8 mouse cellular contexts compared by ENCODE assay signal in genomic region chr14:26639251-26639650, GRCm38 (mm10). TPM values are rescaled to one million over a fixed set of nuclear protein-coding genes. Genes with fewer than 3 reads are reported as not detected.
A peak's percentile ranks its signal among the peaks of the same experiment; 100 is the strongest.
DNase-seq lines count a peak whose midpoint lies in the region; ATAC-seq and TF ChIP-seq lines count a peak whose summit lies in the region.

No protein-coding gene starts in this region.

- no peaks in the 10 kb centered on the region for H3K36me3 ChIP-seq in intestine, embryonic 15.5 days
- H3K36me3 ChIP-seq in myocyte (ENCODE audit: control insufficient read depth, insufficient read depth): no peaks in the 10 kb centered on the region

- WGBS in intestine, embryonic 15.5 days: 3% methylated on average over 11 of the region's 11 CpGs

- H3ac ChIP-seq in myocyte (ENCODE audit: control insufficient read depth, insufficient read length): peak overlapping the region; percentile 41

- no peak for TF ChIP-seq POLR2A in myocyte (IDR thresholded peaks at IDR 0.05; ENCODE audit: insufficient read length, low read depth)

- no peaks in the 10 kb centered on the region for H3K27me3 ChIP-seq in intestine, embryonic 15.5 days (replicated peaks)
- H3K27me3 ChIP-seq in myocyte (ENCODE audit: control insufficient read depth, insufficient read depth, insufficient read length): no peaks in the 10 kb centered on the region

- H3K27ac ChIP-seq in intestine, embryonic 15.5 days: 0 out of 2 replicates have a peak overlapping the region, but pooled peaks have one; percentile 96

- intact Hi-C loops in gastrocnemius, postnatal 36 days (cut with DNase I): loop anchor here (5.0 kb wide), 2 partner anchors 107 to 147 kb away; partner anchors contain the start of gene Slmap

- H3K4me2 ChIP-seq in intestine, embryonic 15.5 days (replicated peaks): peak overlapping the region; percentile 73
- H3K4me2 ChIP-seq in myocyte (ENCODE audit: low read depth): peak overlapping the region; percentile 82

- no peak for ATAC-seq in intestine, embryonic 15.5 days

- peak; percentile 5 for DNase-seq in adrenal gland, adult 2 months
- no peak for DNase-seq in adrenal gland, adult 8-10 months
- DNase-seq in thymus, postnatal 0 days (ENCODE audit: low spot score): peak; percentile 18
- no peak for DNase-seq in thymus, postnatal 36 days
- no peak for DNase-seq in gastrocnemius, postnatal 10 days
- DNase-seq in gastrocnemius, postnatal 36 days: no peak

- no peaks in the 10 kb centered on the region for H3K4me1 ChIP-seq in intestine, embryonic 15.5 days (replicated peaks)

- no peaks in the 10 kb centered on the region for H3K9me3 ChIP-seq in intestine, embryonic 15.5 days

- H3K79me2 ChIP-seq in myocyte (ENCODE audit: control insufficient read depth, insufficient read depth): peaks cover 63% of the 10 kb centered on the region

- H3K4me3 ChIP-seq in intestine, embryonic 15.5 days (replicated peaks): peak overlapping the region; percentile 80
- H3K4me3 ChIP-seq in myocyte: peak overlapping the region; percentile 100

- H3K9ac ChIP-seq in intestine, embryonic 15.5 days: peak overlapping the region; percentile 94

TF ChIP-seq in myocyte, 11 proteins besides CTCF, POLR2A, EP300 and RAD21:
- no peak for TF ChIP-seq MYOG (IDR thresholded peaks at IDR 0.05; ENCODE audit: control insufficient read depth in 1 of 3, insufficient read depth in 1 of 3, insufficient read length in 2 of 3, low read depth in 2 of 3)
- TF ChIP-seq REST (IDR thresholded peaks at IDR 0.05; ENCODE audit: insufficient read depth, insufficient read length): no peak
- TF ChIP-seq USF1 (IDR thresholded peaks at IDR 0.05; ENCODE audit: low read depth): no peak
- TF ChIP-seq TCF3 (IDR thresholded peaks at IDR 0.05; ENCODE audit: insufficient read length, low read depth): no peak
- TF ChIP-seq MYOD1 (IDR thresholded peaks at IDR 0.05; ENCODE audit: control insufficient read depth in 1 of 3, insufficient read length in 2 of 3, low read depth in 2 of 3): no peak
- no peak for TF ChIP-seq TCF12 (IDR thresholded peaks at IDR 0.05; ENCODE audit: insufficient read depth, poor library complexity, severe bottlenecking)
- no peak for TF ChIP-seq SRF (IDR thresholded peaks at IDR 0.05; ENCODE audit: control insufficient read depth, insufficient read length, low read depth)
- no peak for TF ChIP-seq MAX (IDR thresholded peaks at IDR 0.05; ENCODE audit: low read depth)
- TF ChIP-seq CEBPB (IDR thresholded peaks at IDR 0.05; ENCODE audit: insufficient read depth, poor library complexity, severe bottlenecking): no peak
- no peak for TF ChIP-seq POLR2AphosphoS2 (IDR thresholded peaks at IDR 0.05; ENCODE audit: insufficient read length, low read depth)
- TF ChIP-seq E2F4 (IDR thresholded peaks at IDR 0.05; ENCODE audit: insufficient read depth): no peak

RNA-seq across cellular contexts. Expression of gene Arf4, which starts 1.4 kb away (rescaled TPM):
- 100 to 1,000 TPM; 169 to 191 TPM for total RNA-seq in adrenal gland, adult 2 months (2021)
- polyA plus RNA-seq in adrenal gland, adult 2 months (2012; rRNA removed): 420 and 432 TPM in 2 replicates
- total RNA-seq in adrenal gland, adult 8-10 months (2022): 100 to 1,000 TPM; 158 to 182 (median 166) TPM
- polyA plus RNA-seq in thymus, postnatal 0 days (2015; fragmentation: Nextera tagmentation; extraction: Ambion mirVana): 257 and 289 TPM in 2 replicates
- polyA plus RNA-seq in intestine, embryonic 15.5 days (2015; fragmentation: Nextera tagmentation; extraction: Ambion mirVana): 592 and 625 TPM in 2 replicates
- polyA plus RNA-seq in myocyte (2012; fragmentation: generic; extraction: Trizol): 128 TPM
- 100 to 1,000 TPM in 1 of 2 experiments, 10 to 100 TPM in 1; 90.0 to 126 TPM for total RNA-seq in gastrocnemius, postnatal 10 days (2021)
- total RNA-seq in gastrocnemius, postnatal 36 days (2021): 10 to 100 TPM; 28.0 to 28.4 TPM

RNA-seq across cellular contexts. Expression of gene Pde12, which starts 30.4 kb away (rescaled TPM):
- total RNA-seq in adrenal gland, adult 2 months (2021): 10 to 100 TPM in 1 of 2 experiments, 1 to 10 TPM in 1; 9.1 to 11.4 TPM
- 7.1 and 7.5 TPM in 2 replicates for polyA plus RNA-seq in adrenal gland, adult 2 months (2012; rRNA removed)
- total RNA-seq in adrenal gland, adult 8-10 months (2022): 10 to 100 TPM in 2 of 4 experiments, 1 to 10 TPM in 2; 9.7 to 11.6 (median 10.4) TPM
- polyA plus RNA-seq in thymus, postnatal 0 days (2015; fragmentation: Nextera tagmentation; extraction: Ambion mirVana): 14.3 and 15.9 TPM in 2 replicates
- 10.1 and 10.2 TPM in 2 replicates for polyA plus RNA-seq in intestine, embryonic 15.5 days (2015; fragmentation: Nextera tagmentation; extraction: Ambion mirVana)
- polyA plus RNA-seq in myocyte (2012; fragmentation: generic; extraction: Trizol): 3.4 TPM
- total RNA-seq in gastrocnemius, postnatal 10 days (2021): 1 to 10 TPM; 3.3 to 3.6 TPM
- total RNA-seq in gastrocnemius, postnatal 36 days (2021): 1 to 10 TPM; 3.0 to 3.2 TPM

RNA-seq across cellular contexts. Expression of gene Dnah12, which starts 53.8 kb away (rescaled TPM):
- under 1 TPM; 0.03 to 0.06 TPM for total RNA-seq in adrenal gland, adult 2 months (2021)
- not detected in 2 replicates for polyA plus RNA-seq in adrenal gland, adult 2 months (2012; rRNA removed)
- under 1 TPM; 0.06 to 0.21 (median 0.09) TPM for total RNA-seq in adrenal gland, adult 8-10 months (2022)
- 0.06 and 0.16 TPM in 2 replicates for polyA plus RNA-seq in thymus, postnatal 0 days (2015; fragmentation: Nextera tagmentation; extraction: Ambion mirVana)
- 0.05 and 0.08 TPM in 2 replicates for polyA plus RNA-seq in intestine, embryonic 15.5 days (2015; fragmentation: Nextera tagmentation; extraction: Ambion mirVana)
- polyA plus RNA-seq in myocyte (2012; fragmentation: generic; extraction: Trizol): not detected
- not detected for total RNA-seq in gastrocnemius, postnatal 10 days (2021)
- total RNA-seq in gastrocnemius, postnatal 36 days (2021): not detected

Comparison
In these comparisons a context has a peak if more than half of its experiments do, and no peak if none do; other contexts are left out.
1. DNase-seq: peak in adrenal gland, adult 2 months (single experiment) and thymus, postnatal 0 days (single experiment); none in adrenal gland, adult 8-10 months (single experiment), thymus, postnatal 36 days (0 of 2), gastrocnemius, postnatal 10 days (single experiment) and gastrocnemius, postnatal 36 days (0 of 2).